Mouse (Mus musculus): ENCODE results near the gene Emd. TPM values are rescaled to one million over a fixed set of nuclear protein-coding genes. Genes with fewer than 3 reads are reported as not detected.

Gene Emd
- total RNA-seq, 2 experiments from 2014 or later: 93.6 to 165 TPM

DNA sequence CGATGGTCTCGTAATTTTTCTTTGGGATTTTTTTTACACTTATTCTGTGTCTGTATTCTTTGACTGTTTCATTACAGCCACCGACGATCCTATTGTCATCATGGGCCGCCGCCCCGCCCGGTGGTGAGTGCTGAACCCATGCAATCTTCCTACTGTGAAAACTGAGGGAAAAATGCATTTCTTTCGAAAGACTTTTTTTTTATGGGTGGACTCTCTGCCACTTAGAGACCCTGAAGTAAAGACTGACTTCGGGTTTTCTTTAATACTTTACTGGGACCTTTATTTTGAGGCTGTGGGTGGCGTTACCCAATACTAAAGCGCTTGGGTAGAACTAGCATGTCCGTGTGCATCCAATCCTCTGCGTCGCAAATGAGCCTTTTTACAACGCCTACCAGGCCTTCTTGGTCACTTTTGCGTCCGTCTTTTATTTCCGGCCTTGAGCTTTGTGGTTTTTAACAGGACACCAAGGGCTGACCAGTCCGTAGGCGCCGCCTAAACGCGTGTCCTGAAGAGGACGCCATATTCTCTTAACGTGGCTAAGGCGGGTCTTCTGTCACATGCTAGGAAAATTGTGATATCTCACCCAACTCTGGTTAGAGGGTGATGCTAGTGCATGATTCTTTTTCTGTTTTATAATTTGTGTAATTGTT is 16.5 kb downstream of the Emd start:
- DNase-seq (ENCODE audit: low spot score in 2 of 2): no peak

GRCm38 (mm10) chrX:74273422-74274322 is 19.2 kb downstream of the Emd start:
- no peak for DNase-seq (ENCODE audit: low spot score in 2 of 2)

DNA sequence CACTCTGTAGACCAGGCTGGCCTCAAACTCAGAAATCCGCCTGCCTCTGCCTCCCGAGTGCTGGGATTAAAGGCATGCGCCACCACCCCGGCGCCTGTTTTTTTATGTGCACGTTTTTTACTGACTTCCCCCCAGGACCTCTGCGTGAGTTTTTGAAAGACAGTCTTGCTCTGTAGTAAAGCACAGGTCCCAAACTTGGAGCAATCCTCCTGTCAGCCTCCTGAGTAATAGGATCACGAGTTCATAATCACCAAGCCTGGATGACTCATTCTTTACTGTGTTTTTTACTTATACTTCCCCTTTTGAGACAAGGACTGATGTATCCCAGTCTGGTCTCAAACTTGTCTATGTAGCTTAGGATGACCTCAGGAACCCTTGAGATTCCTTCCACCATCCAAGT is 23.4 kb downstream of the Emd start:
- no peak for DNase-seq (ENCODE audit: low spot score in 2 of 2)

- no peak for DNase-seq (ENCODE audit: low spot score in 2 of 2)
Observed at GRCm38 (mm10) chrX:74281041-74281731, 26.7 kb downstream of the Emd start.

DNA sequence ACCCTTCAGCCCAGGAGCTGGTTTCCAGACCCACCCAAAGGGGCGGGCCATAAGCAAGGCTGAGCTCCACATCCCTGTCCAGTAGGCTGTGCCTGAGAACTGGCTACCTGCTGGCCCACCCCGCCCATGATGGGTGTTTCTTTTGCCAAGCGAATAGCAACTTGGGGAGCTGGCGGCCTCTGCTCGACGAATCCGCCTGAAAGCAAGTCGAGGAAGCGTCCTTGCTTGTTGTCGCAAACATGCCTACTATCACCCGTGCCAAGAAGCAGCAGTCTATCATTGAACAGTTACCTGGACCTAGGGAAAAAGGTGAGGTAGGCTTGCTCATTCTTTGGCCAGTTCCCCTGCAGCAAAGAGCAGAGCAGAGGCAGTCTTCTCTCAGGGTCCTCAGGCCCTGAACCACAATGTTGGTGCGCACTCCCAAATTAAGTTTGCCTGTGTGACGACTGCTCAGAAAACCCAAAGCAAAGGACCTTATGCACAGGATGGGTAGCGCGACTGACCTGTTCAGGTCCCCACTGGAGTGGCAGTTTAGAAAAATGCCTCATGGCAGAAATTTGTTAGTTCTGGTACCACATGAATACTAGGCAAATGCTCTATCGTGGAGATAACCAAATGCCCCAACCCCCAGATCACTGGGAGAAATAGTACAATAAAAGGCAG is 27.4 kb downstream of the Emd start, which contains the start of the genes Taz and Dnase1l1:
Gene Taz, plus strand, starts transcription at position 181 of the 663 bp plus-strand sequence.
Gene Dnase1l1, minus strand, starts transcription at position 606 of the 663 bp plus-strand sequence.
- DNase-seq (ENCODE audit: low spot score in 2 of 2): peak; percentile 57

DNA sequence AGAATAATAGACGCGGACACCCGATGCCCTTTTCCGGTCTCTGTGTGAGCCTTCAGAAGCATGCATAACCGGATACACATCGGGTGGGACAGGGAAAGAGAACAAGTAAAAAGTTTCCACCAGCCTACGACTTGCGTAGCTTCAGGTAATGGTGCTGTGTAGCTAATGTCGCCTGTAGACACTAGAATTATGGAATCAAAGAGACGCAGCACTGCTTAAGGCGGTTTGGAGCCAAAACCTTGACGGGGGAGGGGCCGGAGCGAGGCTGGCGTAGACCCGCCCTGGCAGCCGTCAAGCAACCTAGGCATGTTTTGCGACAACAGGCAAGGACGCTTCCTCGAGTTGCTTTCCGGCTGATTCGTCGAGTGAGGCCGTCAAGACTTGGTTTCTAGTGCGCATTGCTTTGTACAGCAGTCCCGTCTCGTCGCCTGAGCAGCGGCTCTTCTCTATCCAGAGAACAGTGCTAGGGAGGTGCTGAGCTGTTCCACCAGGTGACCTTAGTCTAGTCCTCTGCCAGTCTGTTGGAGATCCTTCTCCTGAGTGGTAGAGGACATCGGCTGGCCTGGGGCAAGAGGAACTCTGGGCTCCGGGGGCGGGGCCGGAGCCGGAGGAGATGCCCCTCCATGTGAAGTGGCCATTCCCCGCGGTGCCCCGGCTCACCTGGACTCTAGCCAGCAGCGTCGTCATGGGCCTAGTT is 28.1 kb downstream of the Emd start:
- peak; percentile 70 to 72 for DNase-seq (ENCODE audit: low spot score in 2 of 2)

DNA sequence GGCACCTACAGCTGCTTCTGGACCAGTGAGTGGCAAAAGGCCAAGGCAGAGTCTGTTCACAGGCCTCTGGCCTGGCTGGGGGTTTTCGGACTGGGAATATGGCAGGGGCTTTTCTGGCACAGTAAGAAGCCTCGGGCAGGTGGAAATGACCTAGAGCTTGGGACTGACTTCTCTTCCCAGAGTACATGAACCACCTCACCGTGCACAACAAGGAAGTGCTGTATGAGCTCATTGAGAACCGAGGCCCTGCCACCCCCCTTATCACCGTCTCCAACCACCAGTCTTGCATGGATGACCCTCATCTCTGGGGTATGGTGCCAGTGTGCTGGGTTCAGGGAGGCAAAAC is 28.6 kb downstream of the Emd start:
- DNase-seq (ENCODE audit: low spot score in 2 of 2): no peak

GRCm38 (mm10) chrX:74293431-74293830 is 38.9 kb downstream of the Emd start:
- DNase-seq (ENCODE audit: low spot score in 2 of 2): no peak

DNA sequence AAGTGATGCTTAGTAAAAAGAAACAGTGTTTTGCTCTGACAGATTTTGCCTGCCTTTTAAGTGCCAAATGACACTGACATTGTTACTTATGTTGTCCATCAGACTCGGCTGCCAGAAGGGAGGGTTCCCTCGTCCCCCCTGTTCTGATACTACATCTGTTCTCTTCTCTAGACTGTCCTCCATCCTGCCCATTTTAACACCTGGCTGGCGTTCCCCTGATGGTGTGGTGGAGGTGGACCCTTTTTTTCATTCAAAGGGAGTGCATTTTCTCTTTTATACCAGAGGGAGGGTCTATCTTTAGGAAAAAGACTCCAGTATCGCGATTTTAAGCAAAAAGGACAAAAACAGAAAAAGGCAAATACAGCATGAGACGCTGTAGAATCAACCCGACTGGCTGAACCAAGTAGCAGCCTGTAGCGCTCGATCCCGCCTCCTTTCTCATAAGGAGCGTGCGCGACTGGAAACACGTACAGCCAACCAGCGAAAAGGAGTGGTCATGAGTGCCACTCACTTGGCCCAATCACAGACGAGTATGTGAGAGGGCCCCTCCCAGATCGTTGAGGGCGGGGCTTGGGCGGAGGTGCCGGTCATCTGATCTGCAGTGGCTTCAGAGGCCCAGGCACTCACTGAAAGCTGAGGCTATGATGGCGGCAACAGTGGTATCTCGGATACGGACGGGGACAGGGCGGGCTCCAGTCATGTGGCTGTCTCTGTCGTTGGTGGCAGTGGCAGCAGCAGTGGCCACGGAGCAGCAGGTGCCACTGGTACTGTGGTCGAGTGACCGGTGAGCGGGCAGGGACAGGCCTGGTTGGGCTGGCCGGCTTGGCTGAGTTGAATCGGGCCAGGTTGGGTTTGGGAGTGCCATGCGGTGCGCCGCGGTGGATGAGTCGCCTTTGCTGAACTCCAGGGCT is 42.3 kb downstream of the Emd start, which contains the start of gene Atp6ap1:
Gene Atp6ap1, plus strand, starts transcription at position 560 of the 911 bp plus-strand sequence.
- DNase-seq (ENCODE audit: low spot score in 2 of 2): peak; percentile 82 to 83

GRCm38 (mm10) chrX:74298348-74298747 is 43.9 kb downstream of the Emd start:
- no peak for DNase-seq (ENCODE audit: low spot score in 2 of 2)

GRCm38 (mm10) chrX:74299721-74300120 is 45.2 kb downstream of the Emd start:
- DNase-seq (ENCODE audit: low spot score in 2 of 2): no peak

DNA sequence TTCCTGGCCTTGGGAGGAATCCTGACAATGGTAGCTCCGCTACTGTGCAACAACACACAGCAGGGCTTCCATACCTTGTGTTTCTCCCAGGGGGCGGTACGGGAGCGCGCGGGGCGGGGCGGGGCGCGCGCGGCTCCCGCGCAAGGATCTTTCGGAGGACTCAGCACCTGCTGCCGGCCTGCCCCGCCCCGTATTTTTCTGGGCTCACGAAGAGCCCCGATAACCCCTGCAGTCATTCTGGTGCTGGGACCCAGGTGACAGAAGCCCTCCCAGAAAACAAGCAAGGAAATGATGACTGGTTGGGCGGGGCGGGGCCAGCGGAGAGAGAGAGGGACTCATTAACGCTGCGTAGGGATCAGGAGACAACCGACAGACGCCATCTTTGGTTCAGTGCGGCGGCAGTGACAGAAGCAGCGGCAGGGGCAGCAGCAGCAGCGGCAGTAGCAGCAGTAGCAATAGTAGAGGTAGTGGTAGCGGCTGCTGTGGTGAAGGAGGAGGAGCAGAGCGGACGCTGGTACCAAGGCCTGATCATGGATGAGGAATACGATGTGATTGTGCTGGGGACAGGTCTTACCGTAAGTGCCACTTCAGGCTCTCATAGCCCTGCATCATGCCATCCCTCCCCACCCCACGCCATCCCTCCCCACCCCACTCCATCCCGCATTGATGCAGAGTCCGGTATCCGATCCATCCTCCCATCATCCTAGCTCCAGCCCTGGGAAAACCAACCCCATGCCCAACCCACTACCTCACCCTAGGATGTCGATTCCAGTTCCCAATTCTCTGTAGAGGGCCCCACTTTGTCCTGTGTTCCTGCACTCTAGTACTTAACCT is 50.6 kb downstream of the Emd start, which contains the start of gene Gdi1:
Gene Gdi1, plus strand, starts transcription at position 132 of the 834 bp plus-strand sequence.
- DNase-seq (ENCODE audit: low spot score in 2 of 2): peak; percentile 65 to 68

Small RNAs within 50 kb of the gene (microRNA-seq; reads per million reads assigned to microRNA genes)
- 0.47 to 0.61 reads per million in 2 experiments for gene Mir7091 (ENCODE audit: borderline number of aligned reads in 2 of 2)

Other genes with a start within 250 kb of the Emd start
- 100 to 1,000 TPM; 116 to 120 TPM for gene Irak1, start 230.8 kb upstream of the Emd start, total RNA-seq (2021)
- gene Opn1mw, start 127.2 kb upstream of the Emd start, total RNA-seq (2021): not detected
- 10 to 100 TPM; 31.5 to 34.5 TPM for gene Mecp2, start 119.3 kb upstream of the Emd start, total RNA-seq (2021)
- not detected for gene Tex28, start 86.8 kb upstream of the Emd start, total RNA-seq (2021)
- gene Tktl1, start 77.4 kb upstream of the Emd start, total RNA-seq (2021): not detected
- 100 to 1,000 TPM; 113 to 170 TPM for gene Flna, start 4.9 kb upstream of the Emd start, total RNA-seq (2021)
- 100 to 1,000 TPM; 395 to 419 TPM for gene Rpl10, start 16.1 kb downstream of the Emd start, total RNA-seq (2021)
- 10 to 100 TPM; 64.6 to 81.8 TPM for gene Taz, start 27.2 kb downstream of the Emd start, total RNA-seq (2021)
- gene Dnase1l1, start 27.6 kb downstream of the Emd start, total RNA-seq (2021): 10 to 100 TPM; 14.7 to 17.1 TPM
- 100 to 1,000 TPM; 206 to 258 TPM for gene Atp6ap1, start 42.4 kb downstream of the Emd start, total RNA-seq (2021)
- 100 to 1,000 TPM; 245 to 250 TPM for gene Gdi1, start 50.3 kb downstream of the Emd start, total RNA-seq (2021)
- gene Fam50a, start 58.3 kb downstream of the Emd start, total RNA-seq (2021): 10 to 100 TPM; 63.3 to 65.8 TPM
- gene Plxna3, start 74.4 kb downstream of the Emd start, total RNA-seq (2021): 10 to 100 TPM in 1 of 2 experiments, 1 to 10 TPM in 1; 8.1 to 15.4 TPM
- 10 to 100 TPM; 43.2 to 53.2 TPM for gene Lage3, start 98.9 kb downstream of the Emd start, total RNA-seq (2021)
- 10 to 100 TPM; 61.4 to 63.9 TPM for gene Ubl4a, start 118.5 kb downstream of the Emd start, total RNA-seq (2021)
- 10 to 100 TPM; 19.0 to 20.5 TPM for gene Slc10a3, start 118.7 kb downstream of the Emd start, total RNA-seq (2021)
- gene Fam3a, start 138.6 kb downstream of the Emd start, total RNA-seq (2021): 10 to 100 TPM; 26.7 to 27.1 TPM
- 10 to 100 TPM; 56.8 to 63.6 TPM for gene Ikbkg, start 138.6 kb downstream of the Emd start, total RNA-seq (2021)
- gene G6pdx, start 174.5 kb downstream of the Emd start, total RNA-seq (2021): 100 to 1,000 TPM; 195 to 261 TPM
- gene Gm6880, start 226.7 kb downstream of the Emd start, total RNA-seq (2021): not detected